Mouse (Mus musculus) midbrain, embryonic 10.5 days (tissue): ENCODE data around the gene Ackr3. TPM values are rescaled to one million over a fixed set of nuclear protein-coding genes. Genes with fewer than 3 reads are reported as not detected.

Source experiments
- DNase-seq: peaks from one replicate; pipeline ENCODE4 v3.0.0-alpha.2; 2017; ENCODE audit warnings: low spot score
- H3K27ac ChIP-seq: fragments of 300-500 bp; sonication (generic); replicated peaks from 2 replicates; pipeline ENCODE4 v1.5.1; 2016; ENCODE audit warnings: mild to moderate bottlenecking
- H3K27me3 ChIP-seq: fragments of 300-500 bp; sonication (generic); 2 replicates; pipeline ENCODE4 v1.6.1; 2016; ENCODE audit warnings: low read depth, mild to moderate bottlenecking; ENCODE audit not compliant: poor library complexity, severe bottlenecking
- H3K36me3 ChIP-seq: fragments of 300-500 bp; sonication (generic); 2 replicates; pipeline ENCODE4 v1.6.1; 2016; ENCODE audit warnings: mild to moderate bottlenecking, moderate library complexity
- H3K4me1 ChIP-seq: fragments of 300-500 bp; sonication (generic); 2 replicates; pipeline ENCODE4 v1.6.1; 2016
- H3K4me3 ChIP-seq: fragments of 300-500 bp; sonication (generic); 2 replicates; pipeline ENCODE4 v1.5.1; 2016; ENCODE audit warnings: mild to moderate bottlenecking, moderate library complexity
- H3K9me3 ChIP-seq: fragments of 300-500 bp; sonication (generic); replicated peaks from 2 replicates; pipeline ENCODE4 v1.6.1; 2016; ENCODE audit warnings: mild to moderate bottlenecking
- WGBS: fragments of 180-500 bp; shearing (Covaris S2); methylation state at CpG from one replicate; pipeline ENCODE4 v1.1.7; 2016; 5-methylcytosine and 5-hydroxymethylcytosine counted together
- polyA plus RNA-seq: library from polyadenylated mRNA; unstranded; fragments of >200 nt; fragmentation: Nextera tagmentation; extraction: Ambion mirVana; gene quantifications from 2 replicates; pipeline ENCODE4 v1.2.1, GENCODE M21; 2016

Ackr3 gene
- polyA plus RNA-seq, 1 experiment from 2014 or later = 26.3 TPM

GRCm38 (mm10) chr1:90206684-90207083 lies 2.9 kb downstream of the Ackr3 start:
- Histone ChIP-seq H3K27me3 (peaks cover 11% of the 10 kb centered on the region; the same call in 1 of the 2 replicates), H3K4me1 (peaks cover 89% of the 10 kb centered on the region), H3K4me3 (peak overlapping the region; percentile 70), H3K36me3 (peaks cover 29% of the 10 kb centered on the region), H3K27ac (peak overlapping the region; percentile 91), H3K9me3 (no peaks in the 10 kb centered on the region)
- 70% methylated on average over 3 of the region's 3 CpGs for WGBS
- DNase-seq = no peak

DNA sequence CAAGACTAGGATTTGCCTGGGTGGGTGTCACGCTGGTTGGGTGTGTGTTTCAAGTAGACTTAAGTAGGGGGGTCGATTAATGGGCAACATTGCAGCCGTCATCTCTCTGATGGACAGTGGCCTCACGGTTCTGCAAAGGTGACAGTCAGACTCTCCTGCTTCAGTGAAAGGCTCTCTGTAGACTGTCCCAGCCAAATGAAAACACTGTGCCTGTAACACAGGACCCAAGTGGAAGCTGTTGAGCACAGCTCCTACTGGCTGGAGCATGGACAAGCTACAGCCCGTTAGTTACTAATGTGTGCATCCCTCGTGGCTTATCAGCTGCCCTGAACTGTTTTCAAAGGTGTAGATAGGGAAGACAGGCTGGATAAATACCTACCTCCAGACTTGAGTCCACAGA lies 3.5 kb downstream of the Ackr3 start:
- peak overlapping the region; percentile 91 for H3K27ac ChIP-seq
- peak overlapping the region; percentile 70 for H3K4me3 ChIP-seq
- H3K4me1 ChIP-seq = peaks cover 84% of the 10 kb centered on the region
- no peak for DNase-seq
- no peaks in the 10 kb centered on the region for H3K9me3 ChIP-seq
- WGBS = 63% methylated on average over 6 of the region's 6 CpGs
- peaks cover 35% of the 10 kb centered on the region for H3K36me3 ChIP-seq
- H3K27me3 ChIP-seq = peaks cover 9% of the 10 kb centered on the region; the same call in 1 of the 2 replicates

DNA sequence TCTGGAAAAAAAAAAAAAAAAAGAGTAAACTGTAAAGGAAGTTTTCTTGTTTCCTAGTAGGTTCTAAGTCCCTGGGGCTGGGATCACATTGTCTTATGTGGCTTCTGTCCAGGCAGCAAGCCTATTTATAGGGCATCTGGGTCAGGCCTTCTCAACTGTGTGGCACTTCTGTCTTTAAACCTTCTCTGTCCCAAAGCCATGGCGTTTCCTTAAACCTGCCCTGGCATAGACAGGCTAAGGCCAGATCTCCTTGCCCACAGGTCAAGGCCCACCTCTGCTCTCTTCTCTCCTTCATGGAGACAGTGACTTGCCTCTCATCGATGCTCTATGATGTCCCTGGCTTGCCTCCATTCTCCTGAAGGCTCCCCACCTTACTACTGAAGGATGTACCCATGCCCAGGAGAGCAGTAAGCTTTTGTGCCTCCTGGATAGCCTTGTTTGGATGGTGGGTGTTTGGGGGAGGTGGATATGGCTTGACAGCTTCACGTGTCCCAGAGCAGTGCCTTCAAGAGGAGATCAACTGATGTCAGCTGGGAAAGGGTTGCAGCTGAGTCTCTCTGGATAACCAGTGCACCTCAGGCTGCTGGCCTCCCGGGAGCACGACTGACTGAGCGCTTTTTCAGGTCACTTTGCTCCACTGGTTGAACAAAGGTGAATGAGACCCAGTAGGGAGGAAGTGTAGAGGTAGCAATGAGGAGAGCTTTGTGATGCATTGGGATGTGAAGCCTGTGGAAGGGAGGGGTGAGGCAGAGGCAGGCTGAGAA lies 4.1 kb downstream of the Ackr3 start:
- peak overlapping the region; percentile 70 for H3K4me3 ChIP-seq

GRCm38 (mm10) chr1:90208503-90208860 lies 4.7 kb downstream of the Ackr3 start:
- WGBS = 79% methylated on average over 9 of the region's 9 CpGs
- Histone ChIP-seq H3K9me3 (no peaks in the 10 kb centered on the region), H3K4me1 (peaks cover 78% of the 10 kb centered on the region), H3K27ac (peak overlapping the region; percentile 91), H3K27me3 (no peaks in the 10 kb centered on the region), H3K36me3 (peaks cover 47% of the 10 kb centered on the region), H3K4me3 (peak overlapping the region; percentile 70)
- DNase-seq = no peak

More for the DNA sequence above, 4.1 kb downstream of the Ackr3 start:
- 57% methylated on average over 6 of the region's 6 CpGs for WGBS
- no peaks in the 10 kb centered on the region for H3K9me3 ChIP-seq
- DNase-seq = no peak
- H3K27ac ChIP-seq = peak overlapping the region; percentile 91
- peaks cover 4% of the 10 kb centered on the region; the same call in 1 of the 2 replicates for H3K27me3 ChIP-seq
- peaks cover 82% of the 10 kb centered on the region for H3K4me1 ChIP-seq
- peaks cover 41% of the 10 kb centered on the region for H3K36me3 ChIP-seq

- no peaks in the 10 kb centered on the region for H3K27me3 ChIP-seq
- H3K9me3 ChIP-seq = no peaks in the 10 kb centered on the region
- no peak overlapping the region for H3K4me3 ChIP-seq
- peaks cover 53% of the 10 kb centered on the region for H3K36me3 ChIP-seq
- peak overlapping the region; percentile 91 for H3K27ac ChIP-seq
- WGBS = 70% methylated on average over 5 of the region's 5 CpGs
- H3K4me1 ChIP-seq = peaks cover 75% of the 10 kb centered on the region
- no peak for DNase-seq
Measured at GRCm38 (mm10) chr1:90209069-90209468, 5.3 kb downstream of the Ackr3 start.

DNA sequence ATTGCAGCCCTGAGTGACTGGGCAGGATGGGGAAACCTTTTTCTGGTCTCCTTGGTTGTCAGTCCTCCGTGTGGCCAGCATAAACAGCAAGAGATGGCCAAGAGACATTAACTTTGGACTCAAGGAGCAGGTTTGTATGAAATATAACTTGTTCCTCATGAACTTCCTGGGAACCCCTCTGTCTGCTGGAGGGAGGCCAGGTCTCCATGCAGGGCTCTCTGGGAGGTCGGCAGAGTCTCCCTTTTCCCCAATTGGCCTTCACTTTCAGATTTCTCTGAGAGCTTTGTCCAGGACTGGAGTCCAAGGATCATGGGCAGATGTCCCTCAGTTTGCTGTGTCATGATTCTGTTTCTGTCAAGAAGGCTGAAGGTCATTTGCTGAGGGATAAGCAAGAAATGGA lies 6.0 kb downstream of the Ackr3 start:
- no peak for DNase-seq
- 88% methylated on average over 2 of the region's 2 CpGs for WGBS
- no peaks in the 10 kb centered on the region for H3K27me3 ChIP-seq
- H3K27ac ChIP-seq = peak overlapping the region; percentile 91
- H3K36me3 ChIP-seq = peaks cover 59% of the 10 kb centered on the region
- H3K4me1 ChIP-seq = peaks cover 73% of the 10 kb centered on the region
- H3K4me3 ChIP-seq = no peak overlapping the region
- H3K9me3 ChIP-seq = no peaks in the 10 kb centered on the region

DNA sequence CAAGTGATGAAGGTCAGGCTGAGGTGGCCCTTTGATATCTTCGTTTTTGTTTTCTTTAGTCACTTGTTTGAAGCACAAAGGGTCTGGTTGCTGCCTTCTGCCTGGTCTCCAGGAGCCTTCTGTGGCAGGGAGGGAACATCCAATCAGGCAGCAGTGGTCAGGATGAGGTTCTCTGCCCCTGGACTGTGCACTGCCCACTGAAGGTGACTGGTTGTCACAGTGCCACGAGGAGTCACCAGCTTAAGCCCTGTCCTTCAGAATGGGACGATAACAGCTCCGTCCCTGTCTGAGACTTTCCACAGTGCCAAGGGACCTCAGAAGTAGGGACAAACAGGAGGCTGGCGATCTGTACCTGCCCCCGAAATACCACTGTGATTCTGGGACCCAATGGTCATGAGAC lies 6.6 kb downstream of the Ackr3 start:
- peak overlapping the region; percentile 91 for H3K27ac ChIP-seq
- DNase-seq = no peak
- WGBS = 84% methylated on average over 6 of the region's 6 CpGs
- no peaks in the 10 kb centered on the region for H3K9me3 ChIP-seq
- peaks cover 65% of the 10 kb centered on the region for H3K36me3 ChIP-seq
- H3K4me3 ChIP-seq = no peak overlapping the region
- H3K4me1 ChIP-seq = peaks cover 68% of the 10 kb centered on the region
- no peaks in the 10 kb centered on the region for H3K27me3 ChIP-seq

- Histone ChIP-seq H3K4me1 (peaks cover 64% of the 10 kb centered on the region), H3K27me3 (no peaks in the 10 kb centered on the region), H3K9me3 (no peaks in the 10 kb centered on the region), H3K36me3 (peaks cover 69% of the 10 kb centered on the region), H3K4me3 (no peak overlapping the region), H3K27ac (peak overlapping the region; percentile 91)
- 93% methylated on average over 4 of the region's 4 CpGs for WGBS
- DNase-seq = no peak
Measured at GRCm38 (mm10) chr1:90210761-90211160, 7.0 kb downstream of the Ackr3 start.

DNA sequence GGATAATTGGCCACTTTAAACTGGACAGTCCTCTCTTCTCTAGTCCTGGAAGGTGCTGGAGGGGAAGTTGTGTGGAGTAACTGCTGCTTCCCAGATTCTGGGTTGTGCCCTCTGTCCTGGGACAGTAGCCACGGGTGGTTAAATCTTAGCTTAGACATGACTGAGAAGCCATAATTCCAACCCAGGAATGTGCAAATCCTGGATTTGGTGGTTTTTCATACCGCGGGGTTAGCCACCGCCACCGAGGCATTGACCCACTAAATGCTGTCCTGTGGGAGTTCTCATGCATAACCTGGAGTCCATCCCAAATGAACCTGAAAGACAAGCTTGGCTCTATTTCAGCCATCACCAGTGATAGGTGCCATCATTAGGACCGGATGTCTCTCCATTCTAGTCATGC lies 8.6 kb downstream of the Ackr3 start:
- Histone ChIP-seq H3K9me3 (no peaks in the 10 kb centered on the region), H3K4me1 (peaks cover 48% of the 10 kb centered on the region), H3K27ac (no peak overlapping the region), H3K36me3 (peaks cover 84% of the 10 kb centered on the region), H3K27me3 (no peaks in the 10 kb centered on the region), H3K4me3 (no peak overlapping the region)
- WGBS = 95% methylated on average over 6 of the region's 6 CpGs
- DNase-seq = no peak

DNA sequence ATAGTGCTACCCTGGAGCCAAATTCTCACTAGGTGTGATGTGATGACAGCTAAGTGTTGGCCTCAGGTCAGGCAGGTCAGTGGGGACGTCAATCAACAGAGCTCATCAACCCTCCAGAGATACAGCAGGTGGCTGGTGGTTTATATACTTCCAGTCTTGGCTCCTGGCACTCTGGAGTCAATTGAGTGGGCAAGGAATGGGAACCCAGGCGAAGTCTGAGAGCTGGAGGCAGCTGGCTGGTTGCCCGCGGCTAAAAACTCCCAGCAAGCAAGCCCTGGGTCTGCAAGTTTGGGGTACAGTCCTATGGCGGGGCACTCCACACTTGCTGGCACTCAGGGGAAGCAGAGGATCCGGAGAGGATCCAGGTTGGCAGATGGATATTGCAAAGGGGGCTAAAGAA lies 9.1 kb downstream of the Ackr3 start:
- Histone ChIP-seq H3K4me1 (peaks cover 43% of the 10 kb centered on the region), H3K36me3 (peaks cover 86% of the 10 kb centered on the region), H3K4me3 (no peak overlapping the region), H3K9me3 (no peaks in the 10 kb centered on the region; the same call in 1 of the 2 replicates), H3K27me3 (no peaks in the 10 kb centered on the region), H3K27ac (no peak overlapping the region)
- DNase-seq = no peak
- WGBS = 89% methylated on average over 6 of the region's 6 CpGs

- H3K9me3 ChIP-seq = no peaks in the 10 kb centered on the region; the same call in 1 of the 2 replicates
- peaks cover 90% of the 10 kb centered on the region for H3K36me3 ChIP-seq
- H3K4me3 ChIP-seq = no peak overlapping the region
- WGBS = 95% methylated on average over 12 of the region's 12 CpGs
- DNase-seq = no peak
- H3K4me1 ChIP-seq = peaks cover 36% of the 10 kb centered on the region
- no peak overlapping the region for H3K27ac ChIP-seq
- no peaks in the 10 kb centered on the region for H3K27me3 ChIP-seq
Measured at GRCm38 (mm10) chr1:90214021-90214420, 10.2 kb downstream of the Ackr3 start.

GRCm38 (mm10) chr1:90214926-90215325 lies 11.1 kb downstream of the Ackr3 start:
- no peak for DNase-seq
- no peak overlapping the region for H3K27ac ChIP-seq
- H3K27me3 ChIP-seq = no peaks in the 10 kb centered on the region
- WGBS = 94% methylated on average over 6 of the region's 6 CpGs
- peaks cover 81% of the 10 kb centered on the region for H3K36me3 ChIP-seq
- H3K9me3 ChIP-seq = no peaks in the 10 kb centered on the region; the same call in 1 of the 2 replicates
- no peak overlapping the region for H3K4me3 ChIP-seq
- H3K4me1 ChIP-seq = peaks cover 33% of the 10 kb centered on the region

DNA sequence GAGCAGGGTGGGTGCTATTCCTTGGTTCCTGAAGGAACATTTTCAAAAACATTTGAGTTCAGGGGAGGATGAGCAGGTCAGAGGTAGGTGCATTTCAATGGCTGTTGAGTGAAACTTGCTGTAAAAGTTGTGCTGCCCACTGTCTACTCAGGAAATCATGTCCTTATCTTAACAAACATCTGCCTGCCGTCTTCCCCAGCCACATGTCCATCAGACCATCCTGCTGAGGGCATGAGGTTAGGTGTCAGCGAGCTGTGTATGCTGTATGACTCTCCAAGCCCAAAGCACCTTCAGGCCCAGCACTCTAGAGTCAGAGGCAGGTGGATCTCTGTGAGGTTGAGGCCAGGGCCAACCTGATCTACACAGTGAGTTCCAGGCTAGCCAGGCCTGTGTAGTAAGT lies 12.1 kb downstream of the Ackr3 start:
- peaks cover 33% of the 10 kb centered on the region for H3K4me1 ChIP-seq
- H3K27ac ChIP-seq = no peak overlapping the region
- 73% methylated on average over 2 of the region's 2 CpGs for WGBS
- peaks cover 71% of the 10 kb centered on the region for H3K36me3 ChIP-seq
- 0 out of 2 replicates have a peak, but pooled peaks cover 5% of the 10 kb centered on the region for H3K27me3 ChIP-seq
- H3K9me3 ChIP-seq = no peaks in the 10 kb centered on the region; the same call in 1 of the 2 replicates
- no peak for DNase-seq
- no peak overlapping the region for H3K4me3 ChIP-seq
